Mouse (Mus musculus) brain, embryonic 14.5 days (tissue): ENCODE measurements around the gene Grip1.

Experiments used
- CTCF ChIP-seq: fragments of 200-500 bp; IDR thresholded peaks from 2 replicates; pipeline ENCODE4 v1.5.1; 2012; ENCODE audit warnings: inconsistent platforms, mild to moderate bottlenecking, moderate library complexity, borderline replicate concordance; ENCODE audit not compliant: insufficient read depth, insufficient read length; ENCODE audit errors: extremely low read depth
- POLR2A ChIP-seq: fragments of 200-500 bp; IDR thresholded peaks from 2 replicates; pipeline ENCODE4 v1.6.1; 2012; ENCODE audit warnings: mild to moderate bottlenecking, inconsistent platforms, borderline replicate concordance; ENCODE audit not compliant: poor library complexity, insufficient read depth, insufficient read length, severe bottlenecking; ENCODE audit errors: extremely low read depth

GRCm38 (mm10) chr10:119580024-119580423, 126.4 kb downstream of the Grip1 start:
- no peak for TF ChIP-seq CTCF
- TF ChIP-seq POLR2A, result no peak
